Mouse (Mus musculus) heart, adult 2 months (tissue): ENCODE data around the gene Bst1.

Source experiments
- EP300 ChIP-seq: fragments of 200-500 bp; IDR thresholded peaks from 2 replicates; pipeline ENCODE4 v1.6.1; 2011; ENCODE audit warnings: low read depth, low read length, control low read depth; ENCODE audit not compliant: insufficient read depth
- POLR2A ChIP-seq: fragments of 200-500 bp; IDR thresholded peaks from 2 replicates; pipeline ENCODE4 v1.6.1; 2011; ENCODE audit warnings: mild to moderate bottlenecking, low read depth, low read length, control low read depth; ENCODE audit not compliant: insufficient read depth

- no peak for TF ChIP-seq EP300
- TF ChIP-seq POLR2A: no peak
Observed at GRCm38 (mm10) chr5:43822199-43822598, 3.5 kb downstream of the Bst1 start.
